Mouse (Mus musculus): ENCODE results near the gene Tuba4a. TPM values are rescaled to one million over a fixed set of nuclear protein-coding genes. Genes with fewer than 3 reads are reported as not detected.

Gene Tuba4a
- total RNA-seq, 4 experiments from 2014 or later = 43.5 to 54.4 (median 49.1) TPM

Small RNAs within 50 kb of the gene (microRNA-seq; reads per million reads assigned to microRNA genes)
- gene Gm27943 = 0 reads per million in 2 experiments

Other genes starting within 250 kb of the Tuba4a start
- gene Nhej1, start 94.7 kb downstream of the Tuba4a start, total RNA-seq (2022) = 1 to 10 TPM; 5.7 to 7.3 (median 7.2) TPM
- gene Slc23a3, start 86.0 kb downstream of the Tuba4a start, total RNA-seq (2022) = under 1 TPM; 0.15 to 0.77 (median 0.29) TPM
- gene Cnppd1, start 77.2 kb downstream of the Tuba4a start, total RNA-seq (2022) = 10 to 100 TPM; 38.5 to 48.6 (median 43.4) TPM
- 100 to 1,000 TPM in 3 of 4 experiments, 10 to 100 TPM in 1; 98.5 to 113 (median 104) TPM for gene Retreg2, start 77.1 kb downstream of the Tuba4a start, total RNA-seq (2022)
- 10 to 100 TPM; 34.2 to 39.7 (median 36.2) TPM for gene Zfand2b, start 51.2 kb downstream of the Tuba4a start, total RNA-seq (2022)
- 10 to 100 TPM; 20.9 to 32.9 (median 31.4) TPM for gene Abcb6, start 39.5 kb downstream of the Tuba4a start, total RNA-seq (2022)
- gene Ankzf1, start 27.7 kb downstream of the Tuba4a start, total RNA-seq (2022) = 10 to 100 TPM; 17.0 to 28.2 (median 22.8) TPM
- 10 to 100 TPM; 41.9 to 52.6 (median 47.6) TPM for gene Atg9a, start 27.7 kb downstream of the Tuba4a start, total RNA-seq (2022)
- 10 to 100 TPM; 19.4 to 49.8 (median 33.2) TPM for gene Glb1l, start 9.1 kb downstream of the Tuba4a start, total RNA-seq (2022)
- gene Stk16, start 9.0 kb downstream of the Tuba4a start, total RNA-seq (2022) = 100 to 1,000 TPM; 102 to 131 (median 120) TPM
- not detected for gene A630095N17Rik, start 12.2 kb upstream of the Tuba4a start, total RNA-seq (2022)
- gene Dnajb2, start 16.5 kb upstream of the Tuba4a start, total RNA-seq (2022) = 100 to 1,000 TPM in 3 of 4 experiments, 10 to 100 TPM in 1; 85.7 to 111 (median 108) TPM
- 10 to 100 TPM; 59.0 to 80.7 (median 66.5) TPM for gene Ptprn, start 44.6 kb upstream of the Tuba4a start, total RNA-seq (2022)
- 100 to 1,000 TPM; 143 to 279 (median 188) TPM for gene Resp18, start 58.5 kb upstream of the Tuba4a start, total RNA-seq (2022)
- 100 to 1,000 TPM; 101 to 112 (median 104) TPM for gene Dnpep, start 98.1 kb upstream of the Tuba4a start, total RNA-seq (2022)
- gene Des, start 140.5 kb upstream of the Tuba4a start, total RNA-seq (2022) = 10 to 100 TPM; 13.3 to 16.4 (median 15.6) TPM
- 10 to 100 TPM; 13.7 to 32.9 (median 22.2) TPM for gene Speg, start 155.4 kb upstream of the Tuba4a start, total RNA-seq (2022)
- gene Gmppa, start 216.1 kb upstream of the Tuba4a start, total RNA-seq (2022) = 100 to 1,000 TPM in 1 of 4 experiments, 10 to 100 TPM in 3; 56.5 to 103 (median 92.0) TPM
- gene Asic4, start 230.6 kb upstream of the Tuba4a start, total RNA-seq (2022) = 10 to 100 TPM in 2 of 4 experiments, 1 to 10 TPM in 2; 4.9 to 11.1 (median 8.4) TPM

Data from adrenal gland, adult 8-10 months (tissue).